In the genomic region with DNA sequence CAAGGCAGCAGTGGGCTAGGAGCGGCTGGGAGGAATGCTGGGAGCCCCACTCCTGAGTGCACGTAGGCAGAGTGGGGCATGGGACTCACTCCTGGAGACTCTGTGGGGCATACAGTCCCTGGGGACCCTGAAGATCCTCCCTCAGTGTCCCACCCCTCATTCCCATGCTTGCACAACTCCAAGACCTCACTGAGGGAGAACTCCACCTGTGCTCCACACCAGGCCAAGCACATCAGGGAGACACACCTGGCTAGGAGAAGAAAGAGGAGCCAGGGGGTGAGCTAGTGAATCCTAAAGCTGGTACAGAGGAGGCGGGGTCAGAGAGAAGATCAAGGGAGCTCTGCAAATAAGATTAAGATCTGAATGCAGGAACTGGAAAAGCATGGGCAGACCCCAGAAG, we compare ENCODE assay signal across 8 mouse cellular contexts.
DNase-seq lines count a peak whose midpoint lies in the region.

No protein-coding gene starts in this region.

- DNase-seq in adrenal gland, postnatal 10 days = peak; percentile 20
- DNase-seq in gastrocnemius, postnatal 25 days = peak; percentile 25
- peak; percentile 41 for DNase-seq in heart, postnatal 4 days
- peak; percentile 8 for DNase-seq in kidney, postnatal 14 days
- peak; percentile 34 for DNase-seq in lung, postnatal 10 days
- peak; percentile 33 to 50 for DNase-seq in spleen, adult 18-20 months
- DNase-seq in thymus, postnatal 10 days (ENCODE audit: low spot score in 2 of 2) = peak; percentile 18 to 49
- peak; percentile 8 for DNase-seq in urinary bladder, postnatal 14 days (ENCODE audit: low spot score)

Comparison
In these comparisons a context has a peak if more than half of its experiments do, and no peak if none do; other contexts are left out.
1. Peak in every context shown above with its lines: DNase-seq.